Mouse (Mus musculus) testis, adult 2 months (tissue): Measurements from ENCODE around the gene Tatdn2.

Source experiments
- CTCF ChIP-seq: fragments of 200-500 bp; IDR thresholded peaks from 2 replicates; pipeline ENCODE4 v1.5.1; 2012; ENCODE audit warnings: low read depth, mild to moderate bottlenecking, inconsistent platforms, low read length, moderate library complexity; ENCODE audit not compliant: control insufficient read depth, insufficient read depth, insufficient replicate concordance
- POLR2A ChIP-seq: fragments of 200-500 bp; IDR thresholded peaks from 2 replicates; pipeline ENCODE4 v1.6.1; 2012; ENCODE audit warnings: low read depth, mild to moderate bottlenecking, inconsistent platforms, low read length, moderate library complexity; ENCODE audit not compliant: control insufficient read depth

- TF ChIP-seq CTCF, result no peak
- TF ChIP-seq POLR2A, result no peak
Measured at GRCm38 (mm10) chr6:113686551-113687125, 10.2 kb upstream of the Tatdn2 start.
